Mouse (Mus musculus) heart, embryonic 16.5 days (tissue): ENCODE data around the gene Acat3. TPM values are rescaled to one million over a fixed set of nuclear protein-coding genes. Genes with fewer than 3 reads are reported as not detected.
"Not testable (repeated sequence)": the region's sequence is repeated elsewhere in the genome, so short reads cannot be mapped to it uniquely, and the experiment has no call there.

ENCODE experiments used
- ATAC-seq: fragments of 200-750 bp; cut with Nextera tagmentation; replicated peaks from 2 replicates; pipeline ENCODE4 v1.8.0; 2017; ENCODE audit warnings: moderate number of reproducible peaks; ENCODE audit not compliant: insufficient read depth, low FRiP score; ENCODE audit errors: extremely low read depth
- H3K27ac ChIP-seq: fragments of 300-500 bp; sonication (generic); 2 replicates; pipeline ENCODE4 v1.5.1; 2014; ENCODE audit warnings: mild to moderate bottlenecking, low read length, control low read depth, moderate library complexity
- H3K27me3 ChIP-seq: fragments of 300-500 bp; sonication (generic); 2 replicates; pipeline ENCODE4 v1.6.1; 2014; ENCODE audit warnings: low read length, mixed read lengths; ENCODE audit not compliant: control insufficient read depth, insufficient read depth
- H3K36me3 ChIP-seq: fragments of 300-500 bp; sonication (generic); 2 replicates; pipeline ENCODE4 v1.6.1; 2014; ENCODE audit not compliant: control insufficient read depth, insufficient read depth
- H3K4me1 ChIP-seq: fragments of 300-500 bp; sonication (generic); 2 replicates; pipeline ENCODE4 v1.6.1; 2014; ENCODE audit warnings: low read length, mixed read lengths; ENCODE audit not compliant: control insufficient read depth, insufficient read depth
- H3K4me2 ChIP-seq: fragments of 300-500 bp; sonication (generic); 2 replicates; pipeline ENCODE4 v1.6.1; 2014; ENCODE audit warnings: low read depth, mild to moderate bottlenecking, control low read depth, low read length
- H3K4me3 ChIP-seq: fragments of 300-500 bp; sonication (generic); 2 replicates; pipeline ENCODE4 v1.5.1; 2014; ENCODE audit warnings: mild to moderate bottlenecking, control low read depth, low read length
- H3K9ac ChIP-seq: fragments of 300-500 bp; sonication (generic); 2 replicates; pipeline ENCODE4 v1.6.1; 2014; ENCODE audit warnings: low read length, control low read depth
- H3K9me3 ChIP-seq: fragments of 300-500 bp; sonication (generic); replicated peaks from 2 replicates; pipeline ENCODE4 v1.6.1; 2016; ENCODE audit warnings: low read length; ENCODE audit not compliant: control insufficient read depth
- WGBS: fragments of 180-500 bp; shearing (Covaris S2); extraction: QIAGEN DNeasy Blood & Tissue Kit; methylation state at CpG from one replicate; pipeline ENCODE4 v1.1.7; 2014; 5-methylcytosine and 5-hydroxymethylcytosine counted together
- polyA plus RNA-seq: library from polyadenylated mRNA; unstranded; fragments of >200 nt; fragmentation: Nextera tagmentation; extraction: Ambion mirVana; gene quantifications from 2 replicates; pipeline ENCODE4 v1.2.1, GENCODE M21; 2015

The Acat3 gene
- polyA plus RNA-seq = 0.30 and 0.33 TPM in 2 replicates

GRCm38 (mm10) chr17:12940151-12940805 lies at the start of gene Acat3:
Gene Acat3 (minus strand): TSS chr17:12940600.
- Histone ChIP-seq H3K9me3 (no peaks in the 10 kb centered on the region), H3K4me2 (peak within 1 kb of the TSS; percentile 73), H3K9ac (peak within 1 kb of the TSS; percentile 49; the same call in 1 of the 2 replicates), H3K4me3 (peak within 1 kb of the TSS; percentile 34), H3K36me3 (peaks cover 7% of the 10 kb centered on the region; the same call in 1 of the 2 replicates), H3K4me1 (no peaks in the 10 kb centered on the region), H3K27ac (no peak within 1 kb of the TSS), H3K27me3 (no peaks in the 10 kb centered on the region)
- ATAC-seq = peak; percentile 52
- WGBS = 15% methylated on average over 27 of the region's 27 CpGs

GRCm38 (mm10) chr17:12988096-12988495 lies 47.7 kb upstream of the Acat3 start:
- not testable (repeated sequence) for H3K27me3 ChIP-seq, H3K4me3 ChIP-seq, ATAC-seq, H3K9ac ChIP-seq, H3K27ac ChIP-seq, H3K9me3 ChIP-seq, H3K4me2 ChIP-seq
- 95% methylated on average over 8 of the region's 8 CpGs for WGBS
- Histone ChIP-seq H3K4me1 (peaks cover 12% of the 10 kb centered on the region), H3K36me3 (peaks cover 16% of the 10 kb centered on the region)

GRCm38 (mm10) chr17:12983988-12984387 lies 43.6 kb upstream of the Acat3 start:
- peaks cover 5% of the 10 kb centered on the region for H3K4me1 ChIP-seq
- no peak overlapping the region for H3K9ac ChIP-seq
- H3K4me2 ChIP-seq = no peak overlapping the region
- no peak overlapping the region for H3K4me3 ChIP-seq
- WGBS = 62% methylated on average over 2 of the region's 2 CpGs
- H3K36me3 ChIP-seq = peaks cover 45% of the 10 kb centered on the region
- H3K27me3 ChIP-seq = no peaks in the 10 kb centered on the region
- no peak overlapping the region for H3K27ac ChIP-seq
- no peaks in the 10 kb centered on the region for H3K9me3 ChIP-seq
- ATAC-seq = no peak

GRCm38 (mm10) chr17:12978546-12978945 lies 38.1 kb upstream of the Acat3 start:
- no peak for ATAC-seq
- 95% methylated on average over 1 of the region's 1 CpGs for WGBS
- H3K4me3 ChIP-seq = no peak overlapping the region
- no peaks in the 10 kb centered on the region for H3K27me3 ChIP-seq
- H3K4me2 ChIP-seq = no peak overlapping the region
- H3K27ac ChIP-seq = no peak overlapping the region
- no peak overlapping the region for H3K9ac ChIP-seq
- H3K9me3 ChIP-seq = no peaks in the 10 kb centered on the region
- H3K36me3 ChIP-seq = peaks cover 54% of the 10 kb centered on the region
- no peaks in the 10 kb centered on the region for H3K4me1 ChIP-seq

- no peaks in the 10 kb centered on the region for H3K9me3 ChIP-seq
- WGBS = 85% methylated on average over 2 of the region's 2 CpGs
Observed at GRCm38 (mm10) chr17:12973851-12974250, 33.5 kb upstream of the Acat3 start.

GRCm38 (mm10) chr17:12967173-12967572 lies 26.8 kb upstream of the Acat3 start:
- ATAC-seq = no peak
- H3K9me3 ChIP-seq = no peaks in the 10 kb centered on the region
- H3K4me3 ChIP-seq = no peak overlapping the region
- peaks cover 19% of the 10 kb centered on the region for H3K36me3 ChIP-seq
- no peak overlapping the region for H3K4me2 ChIP-seq
- H3K4me1 ChIP-seq = no peaks in the 10 kb centered on the region
- WGBS = 91% methylated on average over 2 of the region's 2 CpGs
- H3K27ac ChIP-seq = no peak overlapping the region
- H3K9ac ChIP-seq = no peak overlapping the region
- H3K27me3 ChIP-seq = no peaks in the 10 kb centered on the region

More at GRCm38 (mm10) chr17:12973851-12974250, 33.5 kb upstream of the Acat3 start:
- ATAC-seq = no peak
- no peaks in the 10 kb centered on the region for H3K4me1 ChIP-seq
- no peaks in the 10 kb centered on the region for H3K27me3 ChIP-seq
- peaks cover 30% of the 10 kb centered on the region for H3K36me3 ChIP-seq
- no peak overlapping the region for H3K4me2 ChIP-seq
- no peak overlapping the region for H3K4me3 ChIP-seq
- H3K27ac ChIP-seq = no peak overlapping the region
- no peak overlapping the region for H3K9ac ChIP-seq

- ATAC-seq = no peak
- no peak overlapping the region for H3K4me2 ChIP-seq
- H3K27ac ChIP-seq = no peak overlapping the region
- no peak overlapping the region for H3K9ac ChIP-seq
- no peaks in the 10 kb centered on the region for H3K9me3 ChIP-seq
- no peak overlapping the region for H3K4me3 ChIP-seq
- peaks cover 6% of the 10 kb centered on the region for H3K4me1 ChIP-seq
- no peaks in the 10 kb centered on the region for H3K27me3 ChIP-seq
- peaks cover 9% of the 10 kb centered on the region; the same call in 1 of the 2 replicates for H3K36me3 ChIP-seq
- whole genome bisulfite sequencing = 70% methylated on average over 3 of the region's 3 CpGs
Observed at GRCm38 (mm10) chr17:12963476-12963875, 23.1 kb upstream of the Acat3 start.

GRCm38 (mm10) chr17:12960331-12960873 lies 20.0 kb upstream of the Acat3 start, which contains the start of gene Acat2:
Gene Acat2 (minus strand): TSS chr17:12960747.
- peak within 1 kb of the TSS; percentile 83 for H3K4me3 ChIP-seq
- no peaks in the 10 kb centered on the region for H3K36me3 ChIP-seq
- peaks cover 6% of the 10 kb centered on the region for H3K4me1 ChIP-seq
- H3K9ac ChIP-seq = peak within 1 kb of the TSS; percentile 78
- H3K9me3 ChIP-seq = no peaks in the 10 kb centered on the region
- H3K27ac ChIP-seq = peak within 1 kb of the TSS; percentile 83
- no peaks in the 10 kb centered on the region for H3K27me3 ChIP-seq
- H3K4me2 ChIP-seq = peak within 1 kb of the TSS; percentile 91
- ATAC-seq = peak; percentile 98
- WGBS = under 1% methylated on average over 41 of the region's 42 CpGs

- WGBS = 27% methylated on average over 1 of the region's 2 CpGs
- not testable (repeated sequence) for H3K27ac ChIP-seq, H3K36me3 ChIP-seq, H3K4me2 ChIP-seq, H3K27me3 ChIP-seq, H3K9ac ChIP-seq, H3K4me3 ChIP-seq, H3K9me3 ChIP-seq, ATAC-seq, H3K4me1 ChIP-seq
Observed at GRCm38 (mm10) chr17:12959377-12959776, 19.0 kb upstream of the Acat3 start.
